Comparison of ENCODE assay signal across 10 mouse cellular contexts in genomic region chr9:48740732-48741255, GRCm38 (mm10).
A peak's percentile ranks its signal among the peaks of the same experiment; 100 is the strongest.
DNase-seq lines count a peak whose midpoint lies in the region; ATAC-seq and TF ChIP-seq lines count a peak whose summit lies in the region.
"Had no signal": no experiment of that assay in that cellular context is flagged by ENCODE, and none has a peak within 500 bp of the region (broad histone marks: within the 10 kb centered on the region; RNA-seq: fewer than 3 reads in every experiment).

No protein-coding gene starts in this region.

- peak; percentile 47 for DNase-seq in cerebellum, adult 9-10 months
- DNase-seq in cerebellum, adult 2 months: no peak
- no peak for DNase-seq in hindbrain, embryonic 11.5 days (ENCODE audit: low spot score)
- no peak for DNase-seq in midbrain, embryonic 14.5 days
- no peak for DNase-seq in midbrain, embryonic 11.5 days (ENCODE audit: low spot score, missing footprints)
- no peak for DNase-seq in stomach, postnatal 0 days (ENCODE audit: low spot score)
- no peak for DNase-seq in thymus, adult 18-20 months

- TF ChIP-seq CTCF in cerebellum, adult 2 months (IDR thresholded peaks at IDR 0.05; ENCODE audit: borderline replicate concordance, insufficient read depth, low read depth, low read length): no peak
- TF ChIP-seq CTCF in stomach, postnatal 0 days (IDR thresholded peaks at IDR 0.05; ENCODE audit: low read depth): no peak

- H3K27ac ChIP-seq in cerebellum, adult 2 months (ENCODE audit: insufficient read depth, low read length): no peak overlapping the region
- H3K27ac ChIP-seq in hindbrain, embryonic 12.5 days: peak overlapping the region; percentile 44; the same call in 1 of the 2 replicates
- no peak overlapping the region for H3K27ac ChIP-seq in hindbrain, embryonic 11.5 days (ENCODE audit: low read depth, low read length)
- H3K27ac ChIP-seq in midbrain, embryonic 14.5 days (replicated peaks; ENCODE audit: low read depth, low read length): peak overlapping the region; percentile 52
- no peak overlapping the region for H3K27ac ChIP-seq in midbrain, embryonic 11.5 days (ENCODE audit: low read depth, low read length)
- peak overlapping the region; percentile 90 for H3K27ac ChIP-seq in stomach, postnatal 0 days (replicated peaks)
- H3K27ac ChIP-seq: embryonic facial prominence, embryonic 12.5 days had no signal

- H3K27me3 ChIP-seq in cerebellum, adult 2 months (ENCODE audit: control insufficient read depth, insufficient read depth, low read length): no peaks in the 10 kb centered on the region
- H3K27me3 ChIP-seq in hindbrain, embryonic 12.5 days: no peaks in the 10 kb centered on the region
- H3K27me3 ChIP-seq in hindbrain, embryonic 11.5 days (ENCODE audit: control insufficient read depth, insufficient read depth, low read length): no peaks in the 10 kb centered on the region
- H3K27me3 ChIP-seq in midbrain, embryonic 14.5 days (ENCODE audit: control insufficient read depth, insufficient read depth, low read length): no peaks in the 10 kb centered on the region
- no peaks in the 10 kb centered on the region for H3K27me3 ChIP-seq in midbrain, embryonic 11.5 days (ENCODE audit: control insufficient read depth, insufficient read depth, low read length)
- H3K27me3 ChIP-seq in stomach, postnatal 0 days (ENCODE audit: control insufficient read depth, insufficient read depth, low read length): no peaks in the 10 kb centered on the region
- H3K27me3 ChIP-seq: megakaryocyte, embryonic 14.5 days had no signal

- ATAC-seq in hindbrain, embryonic 12.5 days (ENCODE audit: low FRiP score): no peak
- ATAC-seq in hindbrain, embryonic 11.5 days (ENCODE audit: low FRiP score): no peak
- no peak for ATAC-seq in midbrain, embryonic 14.5 days (ENCODE audit: low FRiP score, low TSS enrichment)
- no peak for ATAC-seq in midbrain, embryonic 11.5 days (ENCODE audit: low FRiP score)
- no peak for ATAC-seq in stomach, postnatal 0 days (ENCODE audit: low FRiP score, low TSS enrichment)

- no peaks in the 10 kb centered on the region for H3K36me3 ChIP-seq in hindbrain, embryonic 12.5 days
- H3K36me3 ChIP-seq in hindbrain, embryonic 11.5 days (ENCODE audit: control insufficient read depth, insufficient read depth, low read length): no peaks in the 10 kb centered on the region
- H3K36me3 ChIP-seq in midbrain, embryonic 14.5 days (ENCODE audit: control insufficient read depth, insufficient read depth, low read length): no peaks in the 10 kb centered on the region
- no peaks in the 10 kb centered on the region for H3K36me3 ChIP-seq in midbrain, embryonic 11.5 days (ENCODE audit: control insufficient read depth, insufficient read depth, low read length)
- no peaks in the 10 kb centered on the region for H3K36me3 ChIP-seq in stomach, postnatal 0 days (ENCODE audit: control insufficient read depth, insufficient read depth, low read length)
- H3K36me3 ChIP-seq: embryonic facial prominence, embryonic 12.5 days had no signal

- no peaks in the 10 kb centered on the region for H3K9me3 ChIP-seq in hindbrain, embryonic 12.5 days (replicated peaks)
- H3K9me3 ChIP-seq in hindbrain, embryonic 11.5 days (ENCODE audit: control insufficient read depth, low read length): no peaks in the 10 kb centered on the region
- no peaks in the 10 kb centered on the region for H3K9me3 ChIP-seq in midbrain, embryonic 14.5 days (ENCODE audit: control insufficient read depth, low read length)
- H3K9me3 ChIP-seq in midbrain, embryonic 11.5 days (ENCODE audit: control insufficient read depth, low read length): no peaks in the 10 kb centered on the region
- no peaks in the 10 kb centered on the region for H3K9me3 ChIP-seq in stomach, postnatal 0 days (ENCODE audit: control insufficient read depth, low read length)
- H3K9me3 ChIP-seq: embryonic facial prominence, embryonic 12.5 days; megakaryocyte, embryonic 14.5 days had no signal

- H3K4me1 ChIP-seq in cerebellum, adult 2 months (ENCODE audit: control insufficient read depth, insufficient read depth, low read length): peaks cover 22% of the 10 kb centered on the region
- H3K4me1 ChIP-seq in hindbrain, embryonic 12.5 days: peaks cover 61% of the 10 kb centered on the region
- H3K4me1 ChIP-seq in hindbrain, embryonic 11.5 days (replicated peaks; ENCODE audit: control insufficient read depth, insufficient read depth, low read length): peaks cover 2% of the 10 kb centered on the region; the same call in 1 of the 2 replicates
- H3K4me1 ChIP-seq in midbrain, embryonic 14.5 days (ENCODE audit: control insufficient read depth, insufficient read depth, low read length): peaks cover 45% of the 10 kb centered on the region
- peaks cover 16% of the 10 kb centered on the region for H3K4me1 ChIP-seq in midbrain, embryonic 11.5 days (ENCODE audit: control insufficient read depth, insufficient read depth, low read length)
- peaks cover 14% of the 10 kb centered on the region; the same call in 1 of the 2 replicates for H3K4me1 ChIP-seq in stomach, postnatal 0 days (replicated peaks; ENCODE audit: control insufficient read depth, insufficient read depth)

- no peak overlapping the region for H3K4me3 ChIP-seq in cerebellum, adult 2 months (replicated peaks; ENCODE audit: insufficient read depth, low read depth, low read length)
- H3K4me3 ChIP-seq in hindbrain, embryonic 12.5 days: no peak overlapping the region
- no peak overlapping the region for H3K4me3 ChIP-seq in hindbrain, embryonic 11.5 days (ENCODE audit: low read depth, low read length)
- no peak overlapping the region for H3K4me3 ChIP-seq in midbrain, embryonic 14.5 days (replicated peaks; ENCODE audit: low read depth, low read length)
- H3K4me3 ChIP-seq in midbrain, embryonic 11.5 days (ENCODE audit: low read depth, low read length): no peak overlapping the region
- no peak overlapping the region for H3K4me3 ChIP-seq in stomach, postnatal 0 days (ENCODE audit: low read depth, low read length)
- H3K4me3 ChIP-seq: embryonic facial prominence, embryonic 12.5 days; megakaryocyte, embryonic 14.5 days had no signal

- 0 out of 2 replicates have a peak overlapping the region, but pooled peaks have one; percentile 36 for H3K9ac ChIP-seq in hindbrain, embryonic 12.5 days
- no peak overlapping the region for H3K9ac ChIP-seq in hindbrain, embryonic 11.5 days (ENCODE audit: low read depth, low read length)
- no peak overlapping the region for H3K9ac ChIP-seq in midbrain, embryonic 14.5 days (replicated peaks; ENCODE audit: low read length)
- no peak overlapping the region for H3K9ac ChIP-seq in midbrain, embryonic 11.5 days (ENCODE audit: low read length)
- no peak overlapping the region for H3K9ac ChIP-seq in stomach, postnatal 0 days (ENCODE audit: low read length)
- H3K9ac ChIP-seq: embryonic facial prominence, embryonic 12.5 days had no signal

- TF ChIP-seq POLR2A in cerebellum, adult 2 months (IDR thresholded peaks at IDR 0.05; ENCODE audit: borderline replicate concordance, insufficient read depth, low read length): no peak

- no peak overlapping the region for H3K4me2 ChIP-seq in hindbrain, embryonic 12.5 days (replicated peaks)
- no peak overlapping the region for H3K4me2 ChIP-seq in hindbrain, embryonic 11.5 days (replicated peaks; ENCODE audit: low read depth, low read length)
- no peak overlapping the region for H3K4me2 ChIP-seq in midbrain, embryonic 14.5 days (ENCODE audit: low read length)
- H3K4me2 ChIP-seq in midbrain, embryonic 11.5 days: no peak overlapping the region
- no peak overlapping the region; the same call in 1 of the 2 replicates for H3K4me2 ChIP-seq in stomach, postnatal 0 days (replicated peaks; ENCODE audit: low read depth)

- WGBS in cerebellum, adult 2 months: 76% methylated on average over 4 of the region's 4 CpGs
- WGBS in hindbrain, embryonic 12.5 days: 77% methylated on average over 4 of the region's 4 CpGs
- 72% methylated on average over 4 of the region's 4 CpGs for WGBS in hindbrain, embryonic 11.5 days
- 86% methylated on average over 4 of the region's 4 CpGs for WGBS in midbrain, embryonic 14.5 days
- WGBS in midbrain, embryonic 11.5 days: 87% methylated on average over 4 of the region's 4 CpGs
- 56% methylated on average over 4 of the region's 4 CpGs for WGBS in stomach, postnatal 0 days

- TF ChIP-seq EP300 in stomach, postnatal 0 days (optimal IDR thresholded peaks at IDR 0.05): no peak

Comparison
In these comparisons a context has a peak if more than half of its experiments do, and no peak if none do; other contexts are left out.
1. H3K27ac ChIP-seq: peak in hindbrain, embryonic 12.5 days (single experiment), midbrain, embryonic 14.5 days (single experiment) and stomach, postnatal 0 days (single experiment); none in cerebellum, adult 2 months (single experiment), hindbrain, embryonic 11.5 days (single experiment) and midbrain, embryonic 11.5 days (single experiment).